Mouse (Mus musculus): ENCODE results near the gene Gfm2. TPM values are rescaled to one million over a fixed set of nuclear protein-coding genes. Genes with fewer than 3 reads are reported as not detected.

Gene Gfm2
- polyA plus RNA-seq, 1 experiment from 2014 or later = 39.9 TPM

- DNase-seq (ENCODE audit: low spot score) (no peak), ATAC-seq (replicated peaks; ENCODE audit: low FRiP score) (no peak)
- WGBS = 58% methylated on average over 12 of the region's 12 CpGs
- H3K4me3 ChIP-seq (ENCODE audit: low read depth, low read length) = no peak overlapping the region
- no peaks in the 10 kb centered on the region; the same call in 1 of the 2 replicates for H3K4me1 ChIP-seq (replicated peaks; ENCODE audit: control insufficient read depth, insufficient read depth, low read length)
- no peak overlapping the region for H3K27ac ChIP-seq (ENCODE audit: low read depth, low read length)
- H3K4me2 ChIP-seq (ENCODE audit: low read depth, low read length, severe bottlenecking) = no peak overlapping the region
- H3K36me3 ChIP-seq (ENCODE audit: control insufficient read depth, insufficient read depth, low read length) = no peaks in the 10 kb centered on the region
- H3K9me3 ChIP-seq (ENCODE audit: control insufficient read depth, low read length) = no peaks in the 10 kb centered on the region
- no peak overlapping the region for H3K9ac ChIP-seq (ENCODE audit: low read length)
- no peaks in the 10 kb centered on the region for H3K27me3 ChIP-seq (ENCODE audit: control insufficient read depth, insufficient read depth, low read length)
These were observed 58.6 kb downstream of the Gfm2 start for GRCm38 (mm10) chr13:97196186-97196924.

- no peak overlapping the region for H3K4me2 ChIP-seq (ENCODE audit: low read depth, low read length, severe bottlenecking)
- no peak for ATAC-seq (replicated peaks; ENCODE audit: low FRiP score)
- 81% methylated on average over 2 of the region's 2 CpGs for whole genome bisulfite sequencing
These were observed 59.1 kb downstream of the Gfm2 start for GRCm38 (mm10) chr13:97196925-97197218.

GRCm38 (mm10) chr13:97197932-97198562, 60.3 kb downstream of the Gfm2 start, which contains the start of gene Hexb:
Gene Hexb, minus strand, starts transcription at chr13:97198357.
- Histone ChIP-seq H3K36me3 (ENCODE audit: control insufficient read depth, insufficient read depth, low read length) (no peaks in the 10 kb centered on the region), H3K4me2 (ENCODE audit: low read depth, low read length, severe bottlenecking) (peak within 1 kb of the TSS; percentile 90), H3K9ac (ENCODE audit: low read length) (peak within 1 kb of the TSS; percentile 68), H3K27ac (ENCODE audit: low read depth, low read length) (0 out of 2 replicates have a peak within 1 kb of the TSS, but pooled peaks have one; percentile 12), H3K4me3 (ENCODE audit: low read depth, low read length) (peak within 1 kb of the TSS; percentile 62), H3K27me3 (ENCODE audit: control insufficient read depth, insufficient read depth, low read length) (no peaks in the 10 kb centered on the region), H3K9me3 (ENCODE audit: control insufficient read depth, low read length) (no peaks in the 10 kb centered on the region), H3K4me1 (replicated peaks; ENCODE audit: control insufficient read depth, insufficient read depth, low read length) (no peaks in the 10 kb centered on the region; the same call in 1 of the 2 replicates)
- under 1% methylated on average over 45 of the region's 45 CpGs for WGBS
- peak; percentile 91 for DNase-seq (ENCODE audit: low spot score)
- ATAC-seq (replicated peaks; ENCODE audit: low FRiP score) = peak; percentile 91

More at GRCm38 (mm10) chr13:97196925-97197218, 59.1 kb downstream of the Gfm2 start:
- no peaks in the 10 kb centered on the region for H3K36me3 ChIP-seq (ENCODE audit: control insufficient read depth, insufficient read depth, low read length)
- H3K4me1 ChIP-seq (replicated peaks; ENCODE audit: control insufficient read depth, insufficient read depth, low read length) = no peaks in the 10 kb centered on the region; the same call in 1 of the 2 replicates
- H3K9me3 ChIP-seq (ENCODE audit: control insufficient read depth, low read length) = no peaks in the 10 kb centered on the region
- H3K27ac ChIP-seq (ENCODE audit: low read depth, low read length) = no peak overlapping the region
- no peaks in the 10 kb centered on the region for H3K27me3 ChIP-seq (ENCODE audit: control insufficient read depth, insufficient read depth, low read length)
- H3K4me3 ChIP-seq (ENCODE audit: low read depth, low read length) = no peak overlapping the region
- H3K9ac ChIP-seq (ENCODE audit: low read length) = no peak overlapping the region
- DNase-seq (ENCODE audit: low spot score) = no peak

- Histone ChIP-seq H3K9me3 (ENCODE audit: control insufficient read depth, low read length) (no peaks in the 10 kb centered on the region), H3K4me1 (replicated peaks; ENCODE audit: control insufficient read depth, insufficient read depth, low read length) (no peaks in the 10 kb centered on the region; the same call in 1 of the 2 replicates), H3K4me2 (ENCODE audit: low read depth, low read length, severe bottlenecking) (no peak overlapping the region), H3K27me3 (ENCODE audit: control insufficient read depth, insufficient read depth, low read length) (no peaks in the 10 kb centered on the region), H3K36me3 (ENCODE audit: control insufficient read depth, insufficient read depth, low read length) (no peaks in the 10 kb centered on the region), H3K4me3 (ENCODE audit: low read depth, low read length) (no peak overlapping the region), H3K9ac (ENCODE audit: low read length) (no peak overlapping the region), H3K27ac (ENCODE audit: low read depth, low read length) (no peak overlapping the region)
- no peak for ATAC-seq (replicated peaks; ENCODE audit: low FRiP score)
- WGBS = 94% methylated on average over 2 of the region's 2 CpGs
- DNase-seq (ENCODE audit: low spot score) = no peak
These were observed 61.4 kb downstream of the Gfm2 start for GRCm38 (mm10) chr13:97199123-97199522.

GRCm38 (mm10) chr13:97201076-97201475, 63.3 kb downstream of the Gfm2 start:
- no peaks in the 10 kb centered on the region for H3K27me3 ChIP-seq (ENCODE audit: control insufficient read depth, insufficient read depth, low read length)
- H3K4me2 ChIP-seq (ENCODE audit: low read depth, low read length, severe bottlenecking) = no peak overlapping the region
- H3K4me1 ChIP-seq (replicated peaks; ENCODE audit: control insufficient read depth, insufficient read depth, low read length) = no peaks in the 10 kb centered on the region; the same call in 1 of the 2 replicates
- no peak for ATAC-seq (replicated peaks; ENCODE audit: low FRiP score)
- no peaks in the 10 kb centered on the region for H3K9me3 ChIP-seq (ENCODE audit: control insufficient read depth, low read length)
- no peaks in the 10 kb centered on the region for H3K36me3 ChIP-seq (ENCODE audit: control insufficient read depth, insufficient read depth, low read length)
- no peak for DNase-seq (ENCODE audit: low spot score)
- WGBS = 81% methylated on average over 7 of the region's 7 CpGs
- H3K27ac ChIP-seq (ENCODE audit: low read depth, low read length) = no peak overlapping the region
- no peak overlapping the region for H3K4me3 ChIP-seq (ENCODE audit: low read depth, low read length)
- no peak overlapping the region for H3K9ac ChIP-seq (ENCODE audit: low read length)

- H3K4me3 ChIP-seq (ENCODE audit: low read depth, low read length) = no peak overlapping the region
- H3K4me2 ChIP-seq (ENCODE audit: low read depth, low read length, severe bottlenecking) = no peak overlapping the region
- H3K36me3 ChIP-seq (ENCODE audit: control insufficient read depth, insufficient read depth, low read length) = no peaks in the 10 kb centered on the region
- DNase-seq (ENCODE audit: low spot score) (no peak), ATAC-seq (replicated peaks; ENCODE audit: low FRiP score) (no peak)
- no peaks in the 10 kb centered on the region for H3K27me3 ChIP-seq (ENCODE audit: control insufficient read depth, insufficient read depth, low read length)
- WGBS = 82% methylated on average over 4 of the region's 4 CpGs
- no peak overlapping the region for H3K27ac ChIP-seq (ENCODE audit: low read depth, low read length)
- no peak overlapping the region for H3K9ac ChIP-seq (ENCODE audit: low read length)
- H3K9me3 ChIP-seq (ENCODE audit: control insufficient read depth, low read length) = no peaks in the 10 kb centered on the region
- H3K4me1 ChIP-seq (replicated peaks; ENCODE audit: control insufficient read depth, insufficient read depth, low read length) = no peaks in the 10 kb centered on the region; the same call in 1 of the 2 replicates
These were observed 64.2 kb downstream of the Gfm2 start for GRCm38 (mm10) chr13:97201896-97202295.

- H3K27me3 ChIP-seq (ENCODE audit: control insufficient read depth, insufficient read depth, low read length) = no peaks in the 10 kb centered on the region
- H3K27ac ChIP-seq (ENCODE audit: low read depth, low read length) = no peak overlapping the region
- H3K4me2 ChIP-seq (ENCODE audit: low read depth, low read length, severe bottlenecking) = peak overlapping the region; percentile 46
- ATAC-seq (replicated peaks; ENCODE audit: low FRiP score) = peak; percentile 80
- peak; percentile 82 for DNase-seq (ENCODE audit: low spot score)
- H3K4me1 ChIP-seq (replicated peaks; ENCODE audit: control insufficient read depth, insufficient read depth, low read length) = no peaks in the 10 kb centered on the region
- H3K4me3 ChIP-seq (ENCODE audit: low read depth, low read length) = peak overlapping the region; percentile 13
- H3K9ac ChIP-seq (ENCODE audit: low read length) = no peak overlapping the region
- 21% methylated on average over 18 of the region's 18 CpGs for WGBS
- no peaks in the 10 kb centered on the region for H3K9me3 ChIP-seq (ENCODE audit: control insufficient read depth, low read length)
- H3K36me3 ChIP-seq (ENCODE audit: control insufficient read depth, insufficient read depth, low read length) = no peaks in the 10 kb centered on the region
These were observed 67.4 kb downstream of the Gfm2 start for GRCm38 (mm10) chr13:97205052-97205701.

GRCm38 (mm10) chr13:97206046-97206445, 68.3 kb downstream of the Gfm2 start:
- 94% methylated on average over 2 of the region's 2 CpGs for WGBS
- H3K4me2 ChIP-seq (ENCODE audit: low read depth, low read length, severe bottlenecking) = no peak overlapping the region
- no peaks in the 10 kb centered on the region for H3K9me3 ChIP-seq (ENCODE audit: control insufficient read depth, low read length)
- H3K27me3 ChIP-seq (ENCODE audit: control insufficient read depth, insufficient read depth, low read length) = no peaks in the 10 kb centered on the region
- H3K27ac ChIP-seq (ENCODE audit: low read depth, low read length) = no peak overlapping the region
- ATAC-seq (replicated peaks; ENCODE audit: low FRiP score) = no peak
- no peaks in the 10 kb centered on the region for H3K36me3 ChIP-seq (ENCODE audit: control insufficient read depth, insufficient read depth, low read length)
- DNase-seq (ENCODE audit: low spot score) = no peak
- no peaks in the 10 kb centered on the region for H3K4me1 ChIP-seq (replicated peaks; ENCODE audit: control insufficient read depth, insufficient read depth, low read length)
- H3K4me3 ChIP-seq (ENCODE audit: low read depth, low read length) = no peak overlapping the region
- H3K9ac ChIP-seq (ENCODE audit: low read length) = no peak overlapping the region

Data from forebrain, embryonic 11.5 days (tissue).